Comparison of ENCODE assay signal across 17 mouse cellular contexts in genomic region chr6:8896822-8897221, GRCm38 (mm10). TPM values are rescaled to one million over a fixed set of nuclear protein-coding genes. Genes with fewer than 3 reads are reported as not detected.
DNase-seq lines count a peak whose midpoint lies in the region; ATAC-seq lines count a peak whose summit lies in the region.
"Had no signal": no experiment of that assay in that cellular context is flagged by ENCODE, and none has a peak within 500 bp of the region (broad histone marks: within the 10 kb centered on the region; RNA-seq: fewer than 3 reads in every experiment).

No protein-coding gene starts in this region.

- 30% methylated on average over 5 of the region's 5 CpGs for WGBS in forebrain, embryonic 12.5 days
- WGBS in forebrain, embryonic 10.5 days, result 50% methylated on average over 5 of the region's 5 CpGs
- WGBS in forebrain, embryonic 15.5 days, result 17% methylated on average over 5 of the region's 5 CpGs
- WGBS in hindbrain, embryonic 15.5 days, result 42% methylated on average over 5 of the region's 5 CpGs
- WGBS in midbrain, embryonic 15.5 days, result 35% methylated on average over 5 of the region's 5 CpGs

- no peaks in the 10 kb centered on the region for H3K27me3 ChIP-seq in forebrain, embryonic 12.5 days
- no peaks in the 10 kb centered on the region for H3K27me3 ChIP-seq in forebrain, embryonic 10.5 days (ENCODE audit: poor library complexity, severe bottlenecking)
- no peaks in the 10 kb centered on the region for H3K27me3 ChIP-seq in forebrain, embryonic 15.5 days
- H3K27me3 ChIP-seq in hindbrain, embryonic 15.5 days, result no peaks in the 10 kb centered on the region
- no peaks in the 10 kb centered on the region for H3K27me3 ChIP-seq in midbrain, embryonic 15.5 days (replicated peaks)
- H3K27me3 ChIP-seq: embryonic facial prominence, embryonic 15.5 days had no signal

- no peak overlapping the region for H3K4me3 ChIP-seq in forebrain, embryonic 12.5 days (replicated peaks)
- no peak overlapping the region for H3K4me3 ChIP-seq in forebrain, embryonic 10.5 days
- H3K4me3 ChIP-seq in forebrain, embryonic 15.5 days, result no peak overlapping the region
- H3K4me3 ChIP-seq in hindbrain, embryonic 15.5 days, result no peak overlapping the region
- H3K4me3 ChIP-seq in midbrain, embryonic 15.5 days, result no peak overlapping the region
- H3K4me3 ChIP-seq: embryonic facial prominence, embryonic 15.5 days; heart, adult 2 months had no signal

- H3K27ac ChIP-seq in forebrain, embryonic 12.5 days, result no peak overlapping the region
- H3K27ac ChIP-seq in forebrain, embryonic 10.5 days, result no peak overlapping the region
- H3K27ac ChIP-seq in forebrain, embryonic 15.5 days (replicated peaks), result peak overlapping the region; percentile 55
- H3K27ac ChIP-seq in hindbrain, embryonic 15.5 days (replicated peaks), result peak overlapping the region; percentile 51
- peak overlapping the region; percentile 30; the same call in 1 of the 2 replicates for H3K27ac ChIP-seq in midbrain, embryonic 15.5 days
- H3K27ac ChIP-seq: embryonic facial prominence, embryonic 15.5 days; heart, adult 2 months had no signal

- no peak overlapping the region for H3K4me2 ChIP-seq in forebrain, embryonic 12.5 days
- H3K4me2 ChIP-seq in forebrain, embryonic 15.5 days (replicated peaks), result no peak overlapping the region
- no peak overlapping the region for H3K4me2 ChIP-seq in hindbrain, embryonic 15.5 days
- no peak overlapping the region for H3K4me2 ChIP-seq in midbrain, embryonic 15.5 days
- H3K4me2 ChIP-seq: embryonic facial prominence, embryonic 15.5 days; liver, embryonic 11.5 days; lung, embryonic 14.5 days had no signal

- ATAC-seq in forebrain, embryonic 12.5 days (ENCODE audit: low FRiP score), result peak; percentile 43; the same call in 1 of the 2 replicates
- ATAC-seq in forebrain, embryonic 15.5 days (replicated peaks), result peak; percentile 60; the same call in 1 of the 2 replicates
- peak; percentile 63; the same call in 1 of the 2 replicates for ATAC-seq in hindbrain, embryonic 15.5 days (ENCODE audit: low FRiP score, low read depth)
- ATAC-seq in midbrain, embryonic 15.5 days (replicated peaks), result peak; percentile 77

- peaks cover 15% of the 10 kb centered on the region for H3K4me1 ChIP-seq in forebrain, embryonic 12.5 days
- peaks cover 25% of the 10 kb centered on the region for H3K4me1 ChIP-seq in forebrain, embryonic 10.5 days
- peaks cover 24% of the 10 kb centered on the region for H3K4me1 ChIP-seq in forebrain, embryonic 15.5 days
- H3K4me1 ChIP-seq in hindbrain, embryonic 15.5 days (replicated peaks), result peaks cover 19% of the 10 kb centered on the region
- peaks cover 9% of the 10 kb centered on the region; the same call in 1 of the 2 replicates for H3K4me1 ChIP-seq in midbrain, embryonic 15.5 days
- H3K4me1 ChIP-seq: embryonic facial prominence, embryonic 15.5 days had no signal

- no peak overlapping the region for H3K9ac ChIP-seq in forebrain, embryonic 12.5 days
- H3K9ac ChIP-seq in forebrain, embryonic 15.5 days (replicated peaks), result no peak overlapping the region
- H3K9ac ChIP-seq in hindbrain, embryonic 15.5 days, result no peak overlapping the region
- no peak overlapping the region for H3K9ac ChIP-seq in midbrain, embryonic 15.5 days
- H3K9ac ChIP-seq: embryonic facial prominence, embryonic 15.5 days; lung, embryonic 14.5 days had no signal

- DNase-seq in forebrain, embryonic 10.5 days (ENCODE audit: extremely low spot score, low spot score), result no peak
- DNase-seq in gastrocnemius, adult 8-10 months (ENCODE audit: low spot score in 2 of 2), result no peak
- DNase-seq in gastrocnemius, postnatal 10 days, result no peak
- DNase-seq in heart, adult 9 months (ENCODE audit: low spot score in 2 of 2), result no peak
- DNase-seq: adrenal gland, postnatal 14 days; cerebellum, adult 8-10 months; gastrocnemius, postnatal 14 days; heart, adult 2 months; lung, embryonic 14.5 days; thymus, postnatal 36 days had no signal

- H3K9me3 ChIP-seq in forebrain, embryonic 12.5 days, result no peaks in the 10 kb centered on the region
- H3K9me3 ChIP-seq in forebrain, embryonic 10.5 days, result no peaks in the 10 kb centered on the region
- H3K9me3 ChIP-seq in forebrain, embryonic 15.5 days, result no peaks in the 10 kb centered on the region
- no peaks in the 10 kb centered on the region for H3K9me3 ChIP-seq in hindbrain, embryonic 15.5 days
- H3K9me3 ChIP-seq in midbrain, embryonic 15.5 days, result no peaks in the 10 kb centered on the region
- H3K9me3 ChIP-seq: embryonic facial prominence, embryonic 15.5 days had no signal

- no peaks in the 10 kb centered on the region for H3K36me3 ChIP-seq in forebrain, embryonic 12.5 days (replicated peaks)
- no peaks in the 10 kb centered on the region for H3K36me3 ChIP-seq in forebrain, embryonic 10.5 days (replicated peaks)
- no peaks in the 10 kb centered on the region for H3K36me3 ChIP-seq in forebrain, embryonic 15.5 days
- H3K36me3 ChIP-seq in hindbrain, embryonic 15.5 days, result no peaks in the 10 kb centered on the region
- no peaks in the 10 kb centered on the region for H3K36me3 ChIP-seq in midbrain, embryonic 15.5 days (replicated peaks)
- H3K36me3 ChIP-seq: embryonic facial prominence, embryonic 15.5 days had no signal

RNA-seq across cellular contexts. Expression of gene Nxph1, which starts 51.4 kb away (rescaled TPM):
- 12.8 TPM in 2 replicates for polyA plus RNA-seq in forebrain, embryonic 12.5 days (2016; fragmentation: Nextera tagmentation; extraction: Ambion mirVana)
- 0.23 and 1.0 TPM in 2 replicates for polyA plus RNA-seq in forebrain, embryonic 10.5 days (2016; fragmentation: Nextera tagmentation; extraction: Ambion mirVana)
- 40.1 and 42.9 TPM in 2 replicates for polyA plus RNA-seq in forebrain, embryonic 15.5 days (2015; fragmentation: Nextera tagmentation; extraction: Ambion mirVana)
- 84.8 and 85.6 TPM in 2 replicates for polyA plus RNA-seq in hindbrain, embryonic 15.5 days (2015; fragmentation: Nextera tagmentation; extraction: Ambion mirVana)
- polyA plus RNA-seq in midbrain, embryonic 15.5 days (2015; fragmentation: Nextera tagmentation; extraction: Ambion mirVana), result 75.8 and 79.2 TPM in 2 replicates
- not detected for total RNA-seq in gastrocnemius, adult 8-10 months (2022)
- under 1 TPM in 1 of 2 experiments, not detected in 1; 0.09 TPM for total RNA-seq in gastrocnemius, postnatal 10 days (2021)
- total RNA-seq: gastrocnemius, postnatal 14 days; heart, adult 2 months; neutrophil, adult 5-6 weeks had no signal
- polyA plus RNA-seq: heart, adult 2 months; liver, embryonic 11.5 days; lung, embryonic 14.5 days had no signal

Comparison
In these comparisons a context has a peak if more than half of its experiments do, and no peak if none do; other contexts are left out.
1. H3K27ac ChIP-seq: peak in forebrain, embryonic 15.5 days (single experiment), hindbrain, embryonic 15.5 days (single experiment) and midbrain, embryonic 15.5 days (single experiment); none in forebrain, embryonic 12.5 days (single experiment) and forebrain, embryonic 10.5 days (single experiment).
2. Peak in every context shown above with its lines, with median percentiles within 50 percentile points of each other: ATAC-seq.